Mouse (Mus musculus): ENCODE results near the gene Mei4. TPM values are rescaled to one million over a fixed set of nuclear protein-coding genes. Genes with fewer than 3 reads are reported as not detected.

Mei4 gene
- polyA plus RNA-seq, 1 experiment from 2014 or later: 0.87 TPM

- H3K9me3 ChIP-seq (ENCODE audit: control insufficient read depth, low read length): no peaks in the 10 kb centered on the region
- no peak for ATAC-seq
- WGBS: 63% methylated on average over 1 of the region's 1 CpGs
- H3K4me3 ChIP-seq (ENCODE audit: low read length): no peak overlapping the region
- no peak overlapping the region for H3K9ac ChIP-seq (ENCODE audit: low read depth, low read length)
- H3K4me2 ChIP-seq (ENCODE audit: low read depth, low read length): no peak overlapping the region
- no peaks in the 10 kb centered on the region for H3K36me3 ChIP-seq (ENCODE audit: control insufficient read depth, insufficient read depth, low read length)
- H3K27me3 ChIP-seq (replicated peaks; ENCODE audit: control insufficient read depth, insufficient read depth, low read length): no peaks in the 10 kb centered on the region
- H3K4me1 ChIP-seq (ENCODE audit: control insufficient read depth, insufficient read depth, low read length): no peaks in the 10 kb centered on the region
- no peak overlapping the region for H3K27ac ChIP-seq (ENCODE audit: low read length)
These were observed 210.4 kb downstream of the Mei4 start for GRCm38 (mm10) chr9:82073832-82074231.

- Histone ChIP-seq H3K36me3 (ENCODE audit: control insufficient read depth, insufficient read depth, low read length) (no peaks in the 10 kb centered on the region), H3K27me3 (replicated peaks; ENCODE audit: control insufficient read depth, insufficient read depth, low read length) (no peaks in the 10 kb centered on the region), H3K4me2 (ENCODE audit: low read depth, low read length) (no peak overlapping the region), H3K4me3 (ENCODE audit: low read length) (no peak overlapping the region), H3K4me1 (ENCODE audit: control insufficient read depth, insufficient read depth, low read length) (no peaks in the 10 kb centered on the region), H3K9me3 (ENCODE audit: control insufficient read depth, low read length) (no peaks in the 10 kb centered on the region), H3K9ac (ENCODE audit: low read depth, low read length) (no peak overlapping the region), H3K27ac (ENCODE audit: low read length) (no peak overlapping the region)
- ATAC-seq: no peak
- 94% methylated on average over 2 of the region's 2 CpGs for WGBS
These were observed 211.8 kb downstream of the Mei4 start for GRCm38 (mm10) chr9:82075270-82075669.

GRCm38 (mm10) chr9:82096409-82096808 is 232.9 kb downstream of the Mei4 start:
- no peak overlapping the region for H3K9ac ChIP-seq (ENCODE audit: low read depth, low read length)
- H3K9me3 ChIP-seq (ENCODE audit: control insufficient read depth, low read length): no peaks in the 10 kb centered on the region
- no peak overlapping the region for H3K4me2 ChIP-seq (ENCODE audit: low read depth, low read length)
- WGBS: 70% methylated on average over 3 of the region's 3 CpGs
- H3K27me3 ChIP-seq (replicated peaks; ENCODE audit: control insufficient read depth, insufficient read depth, low read length): no peaks in the 10 kb centered on the region
- ATAC-seq: no peak
- no peak overlapping the region for H3K4me3 ChIP-seq (ENCODE audit: low read length)
- no peaks in the 10 kb centered on the region for H3K4me1 ChIP-seq (ENCODE audit: control insufficient read depth, insufficient read depth, low read length)
- no peaks in the 10 kb centered on the region for H3K36me3 ChIP-seq (ENCODE audit: control insufficient read depth, insufficient read depth, low read length)
- no peak overlapping the region for H3K27ac ChIP-seq (ENCODE audit: low read length)

- ATAC-seq: no peak
- no peak overlapping the region for H3K27ac ChIP-seq (ENCODE audit: low read length)
- no peaks in the 10 kb centered on the region for H3K27me3 ChIP-seq (replicated peaks; ENCODE audit: control insufficient read depth, insufficient read depth, low read length)
- WGBS: 64% methylated on average over 2 of the region's 2 CpGs
- H3K9ac ChIP-seq (ENCODE audit: low read depth, low read length): no peak overlapping the region
- no peak overlapping the region for H3K4me2 ChIP-seq (ENCODE audit: low read depth, low read length)
- no peaks in the 10 kb centered on the region for H3K4me1 ChIP-seq (ENCODE audit: control insufficient read depth, insufficient read depth, low read length)
- no peak overlapping the region for H3K4me3 ChIP-seq (ENCODE audit: low read length)
- H3K9me3 ChIP-seq (ENCODE audit: control insufficient read depth, low read length): no peaks in the 10 kb centered on the region
- no peaks in the 10 kb centered on the region for H3K36me3 ChIP-seq (ENCODE audit: control insufficient read depth, insufficient read depth, low read length)
These were observed 251.4 kb downstream of the Mei4 start for GRCm38 (mm10) chr9:82114865-82115264.

GRCm38 (mm10) chr9:82136119-82136518 is 272.6 kb downstream of the Mei4 start:
- no peak for ATAC-seq
- Histone ChIP-seq H3K9me3 (ENCODE audit: control insufficient read depth, low read length) (no peaks in the 10 kb centered on the region), H3K4me2 (ENCODE audit: low read depth, low read length) (no peak overlapping the region), H3K9ac (ENCODE audit: low read depth, low read length) (no peak overlapping the region), H3K27me3 (replicated peaks; ENCODE audit: control insufficient read depth, insufficient read depth, low read length) (no peaks in the 10 kb centered on the region), H3K4me1 (ENCODE audit: control insufficient read depth, insufficient read depth, low read length) (no peaks in the 10 kb centered on the region), H3K4me3 (ENCODE audit: low read length) (no peak overlapping the region), H3K36me3 (ENCODE audit: control insufficient read depth, insufficient read depth, low read length) (no peaks in the 10 kb centered on the region), H3K27ac (ENCODE audit: low read length) (no peak overlapping the region)

GRCm38 (mm10) chr9:82160143-82160542 is 296.7 kb downstream of the Mei4 start:
- H3K4me3 ChIP-seq (ENCODE audit: low read length): no peak overlapping the region
- no peaks in the 10 kb centered on the region for H3K9me3 ChIP-seq (ENCODE audit: control insufficient read depth, low read length)
- WGBS: 60% methylated on average over 9 of the region's 9 CpGs
- no peaks in the 10 kb centered on the region for H3K4me1 ChIP-seq (ENCODE audit: control insufficient read depth, insufficient read depth, low read length)
- no peak overlapping the region for H3K27ac ChIP-seq (ENCODE audit: low read length)
- ATAC-seq: no peak
- no peaks in the 10 kb centered on the region for H3K36me3 ChIP-seq (ENCODE audit: control insufficient read depth, insufficient read depth, low read length)
- H3K9ac ChIP-seq (ENCODE audit: low read depth, low read length): no peak overlapping the region
- H3K4me2 ChIP-seq (ENCODE audit: low read depth, low read length): no peak overlapping the region
- H3K27me3 ChIP-seq (replicated peaks; ENCODE audit: control insufficient read depth, insufficient read depth, low read length): no peaks in the 10 kb centered on the region

- no peaks in the 10 kb centered on the region for H3K4me1 ChIP-seq (ENCODE audit: control insufficient read depth, insufficient read depth, low read length)
- ATAC-seq: no peak
- H3K27ac ChIP-seq (ENCODE audit: low read length): no peak overlapping the region
- no peaks in the 10 kb centered on the region for H3K27me3 ChIP-seq (replicated peaks; ENCODE audit: control insufficient read depth, insufficient read depth, low read length)
- H3K4me3 ChIP-seq (ENCODE audit: low read length): no peak overlapping the region
- H3K9ac ChIP-seq (ENCODE audit: low read depth, low read length): no peak overlapping the region
- no peaks in the 10 kb centered on the region for H3K36me3 ChIP-seq (ENCODE audit: control insufficient read depth, insufficient read depth, low read length)
- H3K9me3 ChIP-seq (ENCODE audit: control insufficient read depth, low read length): no peaks in the 10 kb centered on the region
- no peak overlapping the region for H3K4me2 ChIP-seq (ENCODE audit: low read depth, low read length)
- WGBS: 27% methylated on average over 4 of the region's 4 CpGs
These were observed 298.9 kb downstream of the Mei4 start for GRCm38 (mm10) chr9:82162415-82162814.

- 54% methylated on average over 1 of the region's 1 CpGs for WGBS
- H3K27me3 ChIP-seq (replicated peaks; ENCODE audit: control insufficient read depth, insufficient read depth, low read length): no peaks in the 10 kb centered on the region
- no peaks in the 10 kb centered on the region for H3K9me3 ChIP-seq (ENCODE audit: control insufficient read depth, low read length)
- no peaks in the 10 kb centered on the region for H3K4me1 ChIP-seq (ENCODE audit: control insufficient read depth, insufficient read depth, low read length)
- H3K4me2 ChIP-seq (ENCODE audit: low read depth, low read length): no peak overlapping the region
- no peak for ATAC-seq
- no peak overlapping the region for H3K4me3 ChIP-seq (ENCODE audit: low read length)
- no peak overlapping the region for H3K27ac ChIP-seq (ENCODE audit: low read length)
- H3K9ac ChIP-seq (ENCODE audit: low read depth, low read length): no peak overlapping the region
- no peaks in the 10 kb centered on the region for H3K36me3 ChIP-seq (ENCODE audit: control insufficient read depth, insufficient read depth, low read length)
These were observed 354.5 kb downstream of the Mei4 start for GRCm38 (mm10) chr9:82217976-82218375.

GRCm38 (mm10) chr9:82247695-82248445 is 384.4 kb downstream of the Mei4 start:
- Histone ChIP-seq H3K27me3 (replicated peaks; ENCODE audit: control insufficient read depth, insufficient read depth, low read length) (no peaks in the 10 kb centered on the region), H3K4me1 (ENCODE audit: control insufficient read depth, insufficient read depth, low read length) (no peaks in the 10 kb centered on the region), H3K4me2 (ENCODE audit: low read depth, low read length) (no peak overlapping the region), H3K36me3 (ENCODE audit: control insufficient read depth, insufficient read depth, low read length) (no peaks in the 10 kb centered on the region), H3K9ac (ENCODE audit: low read depth, low read length) (no peak overlapping the region), H3K4me3 (ENCODE audit: low read length) (no peak overlapping the region), H3K27ac (ENCODE audit: low read length) (no peak overlapping the region), H3K9me3 (ENCODE audit: control insufficient read depth, low read length) (no peaks in the 10 kb centered on the region)
- WGBS: 87% methylated on average over 7 of the region's 7 CpGs
- no peak for ATAC-seq
